Mouse (Mus musculus) intestine, postnatal 0 days (tissue): ENCODE measurements around the gene Dok7. TPM values are rescaled to one million over a fixed set of nuclear protein-coding genes. Genes with fewer than 3 reads are reported as not detected.
A peak's percentile ranks its signal among the peaks of the same experiment; 100 is the strongest.

Experiments
- ATAC-seq: fragments of 200-750 bp; cut with Nextera tagmentation; 2 replicates; pipeline ENCODE4 v1.8.0; 2017; ENCODE audit warnings: mild to moderate bottlenecking, moderate TSS enrichment, moderate library complexity
- H3K27ac ChIP-seq: fragments of 300-500 bp; sonication (generic); 2 replicates; pipeline ENCODE4 v1.5.1; 2014; ENCODE audit warnings: mild to moderate bottlenecking, low read depth, low read length, moderate library complexity
- H3K27me3 ChIP-seq: fragments of 300-500 bp; sonication (generic); replicated peaks from 2 replicates; pipeline ENCODE4 v1.6.1; 2014; ENCODE audit warnings: low read length, mixed read lengths; ENCODE audit not compliant: control insufficient read depth, insufficient read depth
- H3K36me3 ChIP-seq: fragments of 300-500 bp; sonication (generic); 2 replicates; pipeline ENCODE4 v1.6.1; 2014; ENCODE audit warnings: mild to moderate bottlenecking, moderate library complexity; ENCODE audit not compliant: control insufficient read depth, insufficient read depth
- H3K4me1 ChIP-seq: fragments of 300-500 bp; sonication (generic); replicated peaks from 2 replicates; pipeline ENCODE4 v1.6.1; 2014; ENCODE audit warnings: antibody characterized with exemption, low read length, mixed read lengths; ENCODE audit not compliant: control insufficient read depth, insufficient read depth
- H3K4me2 ChIP-seq: fragments of 300-500 bp; sonication (generic); replicated peaks from 2 replicates; pipeline ENCODE4 v1.6.1; 2014; ENCODE audit warnings: low read depth, mild to moderate bottlenecking, moderate library complexity
- H3K4me3 ChIP-seq: fragments of 300-500 bp; sonication (generic); 2 replicates; pipeline ENCODE4 v1.5.1; 2014; ENCODE audit warnings: low read depth, low read length
- H3K9ac ChIP-seq: fragments of 300-500 bp; sonication (generic); 2 replicates; pipeline ENCODE4 v1.6.1; 2014; ENCODE audit warnings: mild to moderate bottlenecking, low read depth, low read length
- H3K9me3 ChIP-seq: fragments of 300-500 bp; sonication (generic); 2 replicates; pipeline ENCODE4 v1.6.1; 2016; ENCODE audit warnings: mixed run types; ENCODE audit not compliant: control insufficient read depth
- CTCF ChIP-seq: sonication (generic); IDR thresholded peaks from 2 replicates; pipeline ENCODE4 v1.5.1; 2016; ENCODE audit warnings: low read depth, mild to moderate bottlenecking, control low read depth, antibody characterized with exemption, moderate library complexity
- WGBS: fragments of 180-500 bp; shearing (Covaris S2); extraction: QIAGEN DNeasy Blood & Tissue Kit; methylation state at CpG from one replicate; pipeline ENCODE4 v1.1.7; 2014; 5-methylcytosine and 5-hydroxymethylcytosine counted together
- polyA plus RNA-seq: library from polyadenylated mRNA; unstranded; fragments of >200 nt; fragmentation: Nextera tagmentation; extraction: Ambion mirVana; gene quantifications from 2 replicates; pipeline ENCODE4 v1.2.1, GENCODE M21; 2015

The Dok7 gene
- polyA plus RNA-seq, 1 experiment from 2014 or later = 0.33 TPM

- Histone ChIP-seq H3K4me3 (no peak overlapping the region), H3K9ac (no peak overlapping the region), H3K4me2 (no peak overlapping the region), H3K27me3 (no peaks in the 10 kb centered on the region), H3K9me3 (no peaks in the 10 kb centered on the region), H3K27ac (no peak overlapping the region), H3K4me1 (no peaks in the 10 kb centered on the region), H3K36me3 (no peaks in the 10 kb centered on the region)
- WGBS = 66% methylated on average over 9 of the region's 9 CpGs
- TF ChIP-seq CTCF = no peak
- ATAC-seq = no peak
Observed at GRCm38 (mm10) chr5:35020410-35021241, 35.9 kb upstream of the Dok7 start.

- Histone ChIP-seq H3K4me3 (no peak overlapping the region), H3K4me1 (no peaks in the 10 kb centered on the region), H3K9ac (no peak overlapping the region), H3K27me3 (no peaks in the 10 kb centered on the region), H3K36me3 (peaks cover 19% of the 10 kb centered on the region), H3K9me3 (no peaks in the 10 kb centered on the region), H3K27ac (no peak overlapping the region), H3K4me2 (no peak overlapping the region)
- peak; percentile 85 for TF ChIP-seq CTCF
- ATAC-seq = peak; percentile 40; the same call in 1 of the 2 replicates
- 20% methylated on average over 2 of the region's 2 CpGs for WGBS
Observed at GRCm38 (mm10) chr5:35024975-35025374, 31.6 kb upstream of the Dok7 start.

GRCm38 (mm10) chr5:35029303-35029702 is 27.3 kb upstream of the Dok7 start:
- Histone ChIP-seq H3K4me1 (no peaks in the 10 kb centered on the region), H3K4me2 (no peak overlapping the region), H3K36me3 (peaks cover 24% of the 10 kb centered on the region), H3K9me3 (no peaks in the 10 kb centered on the region), H3K4me3 (no peak overlapping the region), H3K9ac (no peak overlapping the region), H3K27ac (no peak overlapping the region), H3K27me3 (no peaks in the 10 kb centered on the region)
- TF ChIP-seq CTCF = no peak
- 90% methylated on average over 1 of the region's 1 CpGs for WGBS
- no peak for ATAC-seq

GRCm38 (mm10) chr5:35029755-35030154 is 26.8 kb upstream of the Dok7 start:
- Histone ChIP-seq H3K27ac (no peak overlapping the region), H3K27me3 (no peaks in the 10 kb centered on the region), H3K36me3 (peaks cover 24% of the 10 kb centered on the region), H3K4me3 (no peak overlapping the region), H3K4me1 (no peaks in the 10 kb centered on the region), H3K4me2 (no peak overlapping the region), H3K9me3 (no peaks in the 10 kb centered on the region), H3K9ac (no peak overlapping the region)
- no peak for ATAC-seq
- no peak for TF ChIP-seq CTCF
- 91% methylated on average over 5 of the region's 5 CpGs for WGBS

- no peak overlapping the region for H3K4me3 ChIP-seq
- no peaks in the 10 kb centered on the region for H3K9me3 ChIP-seq
- no peak overlapping the region for H3K27ac ChIP-seq
- H3K9ac ChIP-seq = no peak overlapping the region
- no peaks in the 10 kb centered on the region for H3K27me3 ChIP-seq
- no peak overlapping the region for H3K4me2 ChIP-seq
- 77% methylated on average over 5 of the region's 5 CpGs for WGBS
- 0 out of 2 replicates have a peak, but pooled peaks have one; percentile 34 for ATAC-seq
- peak; percentile 63 for TF ChIP-seq CTCF
- no peaks in the 10 kb centered on the region for H3K4me1 ChIP-seq
- peaks cover 13% of the 10 kb centered on the region; the same call in 1 of the 2 replicates for H3K36me3 ChIP-seq
Observed at GRCm38 (mm10) chr5:35033068-35033467, 23.5 kb upstream of the Dok7 start.

GRCm38 (mm10) chr5:35033619-35034018 is 22.9 kb upstream of the Dok7 start:
- Histone ChIP-seq H3K4me3 (no peak overlapping the region), H3K9ac (no peak overlapping the region), H3K27ac (no peak overlapping the region), H3K4me2 (no peak overlapping the region), H3K36me3 (peaks cover 8% of the 10 kb centered on the region; the same call in 1 of the 2 replicates), H3K4me1 (no peaks in the 10 kb centered on the region), H3K27me3 (no peaks in the 10 kb centered on the region), H3K9me3 (no peaks in the 10 kb centered on the region)
- no peak for ATAC-seq
- no peak for TF ChIP-seq CTCF
- WGBS = 87% methylated on average over 1 of the region's 1 CpGs
